Mouse (Mus musculus) stomach, embryonic 15.5 days (tissue): ENCODE data around the gene Spon1. TPM values are rescaled to one million over a fixed set of nuclear protein-coding genes. Genes with fewer than 3 reads are reported as not detected.

Experiments used
- ATAC-seq: fragments of 200-750 bp; cut with Nextera tagmentation; 2 replicates; pipeline ENCODE4 v1.8.0; 2017; ENCODE audit warnings: low read depth, moderate number of reproducible peaks, moderate TSS enrichment; ENCODE audit not compliant: insufficient read depth, low FRiP score
- H3K27ac ChIP-seq: fragments of 300-500 bp; sonication (generic); 2 replicates; pipeline ENCODE4 v1.5.1; 2015; ENCODE audit warnings: mild to moderate bottlenecking, inconsistent platforms
- H3K27me3 ChIP-seq: fragments of 300-500 bp; sonication (generic); replicated peaks from 2 replicates; pipeline ENCODE4 v1.6.1; 2015; ENCODE audit warnings: inconsistent platforms
- H3K36me3 ChIP-seq: fragments of 300-500 bp; sonication (generic); 2 replicates; pipeline ENCODE4 v1.6.1; 2015; ENCODE audit warnings: inconsistent platforms
- H3K4me1 ChIP-seq: fragments of 300-500 bp; sonication (generic); 2 replicates; pipeline ENCODE4 v1.6.1; 2015; ENCODE audit warnings: inconsistent platforms
- H3K4me2 ChIP-seq: fragments of 300-500 bp; sonication (generic); 2 replicates; pipeline ENCODE4 v1.6.1; 2015; ENCODE audit warnings: mild to moderate bottlenecking, inconsistent platforms
- H3K4me3 ChIP-seq: fragments of 300-500 bp; sonication (generic); replicated peaks from 2 replicates; pipeline ENCODE4 v1.5.1; 2015; ENCODE audit warnings: inconsistent platforms
- H3K9ac ChIP-seq: fragments of 300-500 bp; sonication (generic); 2 replicates; pipeline ENCODE4 v1.6.1; 2015; ENCODE audit warnings: inconsistent platforms
- H3K9me3 ChIP-seq: fragments of 300-500 bp; sonication (generic); 2 replicates; pipeline ENCODE4 v1.6.1; 2016; ENCODE audit warnings: inconsistent platforms
- WGBS: fragments of 180-500 bp; shearing (Covaris S2); methylation state at CpG from one replicate; pipeline ENCODE4 v1.1.7; 2015; 5-methylcytosine and 5-hydroxymethylcytosine counted together
- polyA plus RNA-seq: library from polyadenylated mRNA; unstranded; fragments of >200 nt; fragmentation: Nextera tagmentation; extraction: Ambion mirVana; gene quantifications from 2 replicates; pipeline ENCODE4 v1.2.1, GENCODE M21; 2015

Gene Spon1
- polyA plus RNA-seq, 1 experiment from 2014 or later: 17.1 TPM

- no peak overlapping the region for H3K4me2 ChIP-seq
- no peaks in the 10 kb centered on the region for H3K4me1 ChIP-seq
- WGBS: 77% methylated on average over 3 of the region's 3 CpGs
- no peak for ATAC-seq
- no peaks in the 10 kb centered on the region for H3K27me3 ChIP-seq
- H3K9me3 ChIP-seq: no peaks in the 10 kb centered on the region
- H3K4me3 ChIP-seq: no peak overlapping the region
- no peak overlapping the region for H3K9ac ChIP-seq
- no peaks in the 10 kb centered on the region for H3K36me3 ChIP-seq
- H3K27ac ChIP-seq: no peak overlapping the region
Measured at GRCm38 (mm10) chr7:113918916-113919315, 153.1 kb downstream of the Spon1 start.

GRCm38 (mm10) chr7:113919505-113919904 lies 153.7 kb downstream of the Spon1 start:
- Histone ChIP-seq H3K4me1 (no peaks in the 10 kb centered on the region), H3K36me3 (no peaks in the 10 kb centered on the region), H3K4me3 (no peak overlapping the region), H3K9ac (no peak overlapping the region), H3K4me2 (no peak overlapping the region), H3K27me3 (no peaks in the 10 kb centered on the region), H3K27ac (no peak overlapping the region), H3K9me3 (no peaks in the 10 kb centered on the region)
- WGBS: 84% methylated on average over 4 of the region's 4 CpGs
- ATAC-seq: no peak

GRCm38 (mm10) chr7:113920056-113920455 lies 154.3 kb downstream of the Spon1 start:
- H3K36me3 ChIP-seq: no peaks in the 10 kb centered on the region
- H3K4me2 ChIP-seq: no peak overlapping the region
- 82% methylated on average over 2 of the region's 2 CpGs for WGBS
- no peaks in the 10 kb centered on the region for H3K27me3 ChIP-seq
- no peak overlapping the region for H3K9ac ChIP-seq
- H3K27ac ChIP-seq: no peak overlapping the region
- H3K4me3 ChIP-seq: no peak overlapping the region
- ATAC-seq: no peak
- no peaks in the 10 kb centered on the region for H3K9me3 ChIP-seq
- H3K4me1 ChIP-seq: no peaks in the 10 kb centered on the region

- ATAC-seq: no peak
- WGBS: 82% methylated on average over 6 of the region's 6 CpGs
- Histone ChIP-seq H3K4me3 (no peak overlapping the region), H3K27me3 (no peaks in the 10 kb centered on the region), H3K9me3 (no peaks in the 10 kb centered on the region), H3K36me3 (no peaks in the 10 kb centered on the region), H3K4me1 (no peaks in the 10 kb centered on the region), H3K4me2 (no peak overlapping the region), H3K27ac (no peak overlapping the region), H3K9ac (no peak overlapping the region)
Measured at GRCm38 (mm10) chr7:113924561-113924960, 158.8 kb downstream of the Spon1 start.

GRCm38 (mm10) chr7:113950888-113951287 lies 185.1 kb downstream of the Spon1 start:
- H3K4me3 ChIP-seq: no peak overlapping the region
- ATAC-seq: no peak
- no peak overlapping the region for H3K27ac ChIP-seq
- WGBS: 69% methylated on average over 7 of the region's 7 CpGs
- no peaks in the 10 kb centered on the region for H3K27me3 ChIP-seq
- no peaks in the 10 kb centered on the region for H3K9me3 ChIP-seq
- H3K9ac ChIP-seq: no peak overlapping the region
- H3K4me2 ChIP-seq: no peak overlapping the region
- no peaks in the 10 kb centered on the region for H3K4me1 ChIP-seq
- H3K36me3 ChIP-seq: no peaks in the 10 kb centered on the region

- WGBS: 77% methylated on average over 2 of the region's 2 CpGs
- H3K27me3 ChIP-seq: no peaks in the 10 kb centered on the region
Measured at GRCm38 (mm10) chr7:113955431-113955830, 189.6 kb downstream of the Spon1 start.

GRCm38 (mm10) chr7:113960841-113961499 lies 195.2 kb downstream of the Spon1 start:
- Histone ChIP-seq H3K4me1 (no peaks in the 10 kb centered on the region), H3K27me3 (no peaks in the 10 kb centered on the region), H3K9ac (no peak overlapping the region), H3K36me3 (no peaks in the 10 kb centered on the region), H3K27ac (no peak overlapping the region), H3K4me3 (no peak overlapping the region), H3K4me2 (no peak overlapping the region), H3K9me3 (no peaks in the 10 kb centered on the region)
- ATAC-seq: no peak
- WGBS: 71% methylated on average over 9 of the region's 9 CpGs

More at GRCm38 (mm10) chr7:113955431-113955830, 189.6 kb downstream of the Spon1 start:
- H3K9ac ChIP-seq: no peak overlapping the region
- H3K4me2 ChIP-seq: no peak overlapping the region
- no peak for ATAC-seq
- H3K4me3 ChIP-seq: no peak overlapping the region
- no peaks in the 10 kb centered on the region for H3K4me1 ChIP-seq
- no peaks in the 10 kb centered on the region for H3K9me3 ChIP-seq
- H3K36me3 ChIP-seq: no peaks in the 10 kb centered on the region
- H3K27ac ChIP-seq: no peak overlapping the region

- H3K4me3 ChIP-seq: no peak overlapping the region
- no peaks in the 10 kb centered on the region for H3K36me3 ChIP-seq
- H3K9ac ChIP-seq: no peak overlapping the region
- H3K9me3 ChIP-seq: no peaks in the 10 kb centered on the region
- 54% methylated on average over 3 of the region's 3 CpGs for WGBS
- no peak overlapping the region for H3K4me2 ChIP-seq
- no peak for ATAC-seq
- no peaks in the 10 kb centered on the region for H3K27me3 ChIP-seq
- H3K4me1 ChIP-seq: no peaks in the 10 kb centered on the region
- H3K27ac ChIP-seq: no peak overlapping the region
Measured at GRCm38 (mm10) chr7:113961500-113961895, 195.7 kb downstream of the Spon1 start.

- Histone ChIP-seq H3K4me1 (no peaks in the 10 kb centered on the region), H3K36me3 (no peaks in the 10 kb centered on the region), H3K4me3 (no peak overlapping the region), H3K9me3 (no peaks in the 10 kb centered on the region), H3K4me2 (no peak overlapping the region), H3K27me3 (no peaks in the 10 kb centered on the region), H3K27ac (no peak overlapping the region), H3K9ac (no peak overlapping the region)
- no peak for ATAC-seq
- 79% methylated on average over 4 of the region's 4 CpGs for WGBS
Measured at GRCm38 (mm10) chr7:113962078-113962477, 196.3 kb downstream of the Spon1 start.

GRCm38 (mm10) chr7:113963766-113964165 lies 198.0 kb downstream of the Spon1 start:
- 35% methylated on average over 4 of the region's 4 CpGs for WGBS
- Histone ChIP-seq H3K9me3 (no peaks in the 10 kb centered on the region), H3K27me3 (no peaks in the 10 kb centered on the region), H3K4me2 (no peak overlapping the region), H3K4me1 (no peaks in the 10 kb centered on the region), H3K27ac (no peak overlapping the region), H3K4me3 (no peak overlapping the region), H3K36me3 (no peaks in the 10 kb centered on the region), H3K9ac (no peak overlapping the region)
- ATAC-seq: no peak

- ATAC-seq: no peak
- no peak overlapping the region for H3K4me2 ChIP-seq
- no peaks in the 10 kb centered on the region for H3K27me3 ChIP-seq
- no peak overlapping the region for H3K9ac ChIP-seq
- no peak overlapping the region for H3K4me3 ChIP-seq
- no peaks in the 10 kb centered on the region for H3K36me3 ChIP-seq
- no peaks in the 10 kb centered on the region for H3K9me3 ChIP-seq
- no peak overlapping the region for H3K27ac ChIP-seq
- no peaks in the 10 kb centered on the region for H3K4me1 ChIP-seq
- 80% methylated on average over 8 of the region's 8 CpGs for WGBS
Measured at GRCm38 (mm10) chr7:113965625-113966024, 199.8 kb downstream of the Spon1 start.

- Histone ChIP-seq H3K4me1 (no peaks in the 10 kb centered on the region), H3K9me3 (no peaks in the 10 kb centered on the region), H3K27me3 (no peaks in the 10 kb centered on the region), H3K4me2 (no peak overlapping the region), H3K4me3 (no peak overlapping the region), H3K27ac (no peak overlapping the region), H3K36me3 (no peaks in the 10 kb centered on the region), H3K9ac (no peak overlapping the region)
- ATAC-seq: no peak
Measured at GRCm38 (mm10) chr7:113969182-113969581, 203.4 kb downstream of the Spon1 start.

- Histone ChIP-seq H3K9ac (no peak overlapping the region), H3K4me1 (no peaks in the 10 kb centered on the region), H3K27me3 (no peaks in the 10 kb centered on the region), H3K4me3 (no peak overlapping the region), H3K4me2 (no peak overlapping the region), H3K27ac (no peak overlapping the region), H3K9me3 (no peaks in the 10 kb centered on the region), H3K36me3 (no peaks in the 10 kb centered on the region)
- WGBS: 84% methylated on average over 4 of the region's 4 CpGs
- ATAC-seq: no peak
Measured at GRCm38 (mm10) chr7:113972536-113972935, 206.7 kb downstream of the Spon1 start.
